Mouse (Mus musculus) testis, adult 10 weeks (tissue): ENCODE data around the gene Fbxo40. TPM values are rescaled to one million over a fixed set of nuclear protein-coding genes. Genes with fewer than 3 reads are reported as not detected.

Experiments used
- polyA plus RNA-seq: library from polyadenylated mRNA; stranded (reverse); fragments of 350-450 nt; fragmentation: Illumina TruSeq; extraction: RNeasy Lipid Tissue Mini Kit (QIAGEN cat#74804); gene quantifications from one replicate; pipeline ENCODE4 v1.2.3, GENCODE M21; 2014; ENCODE audit warnings: low read depth, low replicate concordance

Fbxo40 gene
- polyA plus RNA-seq: 0.32 TPM

DNA sequence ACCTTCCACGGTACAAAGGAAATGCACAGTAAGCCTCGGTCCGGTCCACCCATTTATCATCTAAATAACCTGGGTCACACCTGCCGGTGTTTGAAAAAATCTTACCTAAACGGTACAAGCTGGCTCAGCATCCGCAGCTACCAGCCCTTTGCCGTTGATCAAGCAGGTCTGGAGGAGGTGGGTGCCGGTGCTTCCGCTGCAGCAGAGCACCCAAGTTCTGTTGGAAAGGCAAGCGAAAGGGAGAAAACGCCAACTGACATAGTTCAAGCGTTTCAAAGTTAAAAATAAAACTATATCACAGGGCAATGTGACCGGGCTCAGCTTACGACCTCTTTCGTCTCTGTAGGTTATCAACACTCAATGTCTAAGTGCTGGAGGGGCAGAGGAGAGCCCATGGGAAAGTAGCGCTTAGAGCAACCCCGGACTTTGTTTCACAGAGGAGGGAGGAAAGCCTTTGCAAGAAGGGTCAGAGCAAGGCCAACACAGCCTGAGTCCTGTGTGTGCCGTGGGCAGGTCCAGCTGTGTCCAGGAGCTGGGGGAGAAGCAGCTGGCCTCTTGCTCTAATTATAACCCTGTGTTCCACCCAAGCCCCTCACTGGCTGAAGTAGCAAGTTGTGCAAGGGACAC lies at the start of gene Fbxo40:
Gene Fbxo40 (minus strand): TSS at position 469 of the 627 bp plus-strand sequence.

DNA sequence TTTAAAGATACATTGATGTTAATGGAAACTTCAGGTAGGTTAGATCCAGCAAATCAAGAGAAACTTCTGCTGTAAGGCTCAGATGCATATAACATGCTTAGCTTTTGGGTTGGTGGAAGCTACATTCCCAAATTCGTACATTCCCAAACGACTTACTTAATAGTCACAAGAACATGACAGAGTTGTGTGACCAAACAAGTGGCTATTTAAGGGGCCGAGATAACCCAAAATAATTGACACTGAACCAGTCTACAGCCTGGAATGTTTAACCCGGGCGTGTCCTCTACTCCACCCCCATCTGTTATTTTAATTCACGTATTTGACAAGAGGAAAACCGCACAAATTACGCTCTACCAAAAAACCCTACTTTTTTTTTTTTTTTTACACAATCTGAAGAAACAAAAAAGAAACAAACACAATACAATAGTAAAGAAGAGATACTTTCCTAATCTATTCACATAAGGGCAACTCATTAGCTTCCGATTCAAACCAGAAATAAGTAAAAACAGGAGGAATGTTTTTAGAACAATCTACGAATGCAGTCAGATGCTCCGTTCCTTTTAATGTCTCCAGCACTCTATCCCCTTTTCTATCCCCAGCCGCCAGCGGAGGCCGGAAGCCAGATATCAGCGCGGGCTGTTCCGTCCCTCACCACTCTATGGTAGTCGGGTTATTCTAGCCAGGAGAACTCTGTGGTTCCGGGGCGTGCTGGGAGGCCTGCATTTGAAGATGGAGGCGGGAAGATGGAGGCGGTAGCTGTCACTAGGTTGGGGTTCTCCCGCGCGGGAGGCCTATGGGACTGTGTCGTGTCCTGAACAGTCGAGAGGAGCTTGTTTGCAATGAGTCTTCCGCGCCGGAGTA lies 21.0 kb upstream of the Fbxo40 start, which contains the start of gene Polq:
Gene Polq (plus strand): TSS at position 726 of the 861 bp plus-strand sequence.

GRCm38 (mm10) chr16:36934841-36935620 lies 55.2 kb downstream of the Fbxo40 start, which contains the start of gene Hcls1:
Gene Hcls1 (plus strand): TSS chr16:36934983.

Other genes with a start within 250 kb of the Fbxo40 start
- gene Slc15a2, start 205.5 kb downstream of the Fbxo40 start, polyA plus RNA-seq: 1.7 TPM
- gene Iqcb1, start 162.1 kb downstream of the Fbxo40 start, polyA plus RNA-seq: 180 TPM
- gene Eaf2, start 115.5 kb downstream of the Fbxo40 start, polyA plus RNA-seq: 11.9 TPM
- gene Golgb1, start 115.3 kb downstream of the Fbxo40 start, polyA plus RNA-seq: 34.8 TPM
- gene Hcls1, start 55.5 kb downstream of the Fbxo40 start, polyA plus RNA-seq: 0.45 TPM
- gene Polq, start 21.3 kb upstream of the Fbxo40 start, polyA plus RNA-seq: 17.0 TPM